Mouse (Mus musculus): ENCODE measurements around the gene Nsun2. TPM values are rescaled to one million over a fixed set of nuclear protein-coding genes. Genes with fewer than 3 reads are reported as not detected.

Gene Nsun2
- polyA plus RNA-seq, 1 experiment from 2014 or later = 78.5 TPM

DNA sequence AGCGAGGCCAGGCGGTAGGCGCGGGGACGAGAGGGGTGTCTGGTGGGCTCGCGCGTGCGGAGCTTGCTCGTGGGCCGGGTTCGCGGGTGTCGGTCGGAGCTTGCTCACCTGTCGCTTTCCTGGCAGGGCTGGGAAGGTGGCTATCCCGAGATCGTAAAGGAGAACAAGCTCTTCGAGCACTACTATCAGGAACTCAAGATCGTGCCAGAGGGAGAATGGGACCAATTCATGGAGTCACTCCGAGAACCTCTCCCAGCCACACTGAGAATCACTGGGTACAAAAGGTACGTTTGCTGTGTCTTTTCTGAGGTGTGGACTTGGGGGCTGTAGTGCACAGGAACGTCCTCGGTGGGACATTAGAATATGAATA is 78.6 kb downstream of the Nsun2 start:
- no peak for ATAC-seq (replicated peaks; ENCODE audit: insufficient number of reproducible peaks, low FRiP score, low TSS enrichment)
- 0% methylated on average over 23 of the region's 24 CpGs for WGBS (ENCODE audit: insufficient replicate concordance)
- Histone ChIP-seq H3K36me3 (ENCODE audit: control insufficient read depth, insufficient read depth, low read length) (peaks cover 14% of the 10 kb centered on the region), H3K9me3 (replicated peaks; ENCODE audit: control insufficient read depth, low read length) (no peaks in the 10 kb centered on the region), H3K4me1 (ENCODE audit: control insufficient read depth, insufficient read depth, low read length) (peaks cover 8% of the 10 kb centered on the region), H3K4me2 (peak overlapping the region; percentile 80), H3K27me3 (ENCODE audit: control insufficient read depth, insufficient read depth, low read length) (peaks cover 6% of the 10 kb centered on the region; the same call in 1 of the 2 replicates), H3K9ac (ENCODE audit: low read depth, low read length) (peak overlapping the region; percentile 91), H3K4me3 (ENCODE audit: low read depth, low read length) (peak overlapping the region; percentile 98), H3K27ac (ENCODE audit: low read depth, low read length) (peak overlapping the region; percentile 62; the same call in 1 of the 2 replicates)

GRCm38 (mm10) chr13:69616716-69617115 is 83.2 kb downstream of the Nsun2 start:
- H3K27ac ChIP-seq (ENCODE audit: low read depth, low read length) = no peak overlapping the region
- peaks cover 42% of the 10 kb centered on the region for H3K36me3 ChIP-seq (ENCODE audit: control insufficient read depth, insufficient read depth, low read length)
- no peak overlapping the region for H3K4me2 ChIP-seq
- no peaks in the 10 kb centered on the region for H3K27me3 ChIP-seq (ENCODE audit: control insufficient read depth, insufficient read depth, low read length)
- H3K9ac ChIP-seq (ENCODE audit: low read depth, low read length) = no peak overlapping the region
- H3K4me1 ChIP-seq (ENCODE audit: control insufficient read depth, insufficient read depth, low read length) = peaks cover 3% of the 10 kb centered on the region; the same call in 1 of the 2 replicates
- no peak for ATAC-seq (replicated peaks; ENCODE audit: insufficient number of reproducible peaks, low FRiP score, low TSS enrichment)
- H3K9me3 ChIP-seq (replicated peaks; ENCODE audit: control insufficient read depth, low read length) = no peaks in the 10 kb centered on the region
- H3K4me3 ChIP-seq (ENCODE audit: low read depth, low read length) = no peak overlapping the region
- WGBS (ENCODE audit: insufficient replicate concordance) = 69% methylated on average over 6 of the region's 6 CpGs

- Histone ChIP-seq H3K27me3 (ENCODE audit: control insufficient read depth, insufficient read depth, low read length) (no peaks in the 10 kb centered on the region), H3K27ac (ENCODE audit: low read depth, low read length) (no peak overlapping the region), H3K36me3 (ENCODE audit: control insufficient read depth, insufficient read depth, low read length) (peaks cover 53% of the 10 kb centered on the region), H3K4me1 (ENCODE audit: control insufficient read depth, insufficient read depth, low read length) (no peaks in the 10 kb centered on the region), H3K4me3 (ENCODE audit: low read depth, low read length) (no peak overlapping the region), H3K9me3 (replicated peaks; ENCODE audit: control insufficient read depth, low read length) (no peaks in the 10 kb centered on the region), H3K9ac (ENCODE audit: low read depth, low read length) (no peak overlapping the region), H3K4me2 (no peak overlapping the region)
- no peak for ATAC-seq (replicated peaks; ENCODE audit: insufficient number of reproducible peaks, low FRiP score, low TSS enrichment)
- 87% methylated on average over 5 of the region's 5 CpGs for WGBS (ENCODE audit: insufficient replicate concordance)
These were observed 90.3 kb downstream of the Nsun2 start for GRCm38 (mm10) chr13:69623843-69624242.

DNA sequence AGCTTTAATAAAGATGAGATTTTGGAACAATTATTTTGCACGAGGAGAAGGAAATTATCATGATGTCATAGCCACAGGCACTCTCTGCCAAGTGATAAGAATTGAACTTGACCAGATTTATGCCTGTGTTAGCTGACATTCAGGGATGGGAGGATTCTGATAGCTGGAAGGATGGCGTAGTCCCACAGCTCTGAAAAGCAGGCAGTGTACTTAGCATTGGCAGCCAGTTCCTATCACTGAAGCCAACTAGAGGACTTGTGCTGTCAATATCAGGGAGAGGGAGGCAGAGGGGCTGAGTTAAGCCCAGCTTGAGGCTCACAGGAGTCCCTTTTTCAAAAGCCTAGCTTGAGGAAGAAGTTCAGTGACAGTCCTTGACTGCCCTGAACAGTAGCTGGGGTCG is 91.0 kb downstream of the Nsun2 start:
- Histone ChIP-seq H3K4me1 (ENCODE audit: control insufficient read depth, insufficient read depth, low read length) (no peaks in the 10 kb centered on the region), H3K9ac (ENCODE audit: low read depth, low read length) (no peak overlapping the region), H3K4me2 (no peak overlapping the region), H3K4me3 (ENCODE audit: low read depth, low read length) (no peak overlapping the region), H3K9me3 (replicated peaks; ENCODE audit: control insufficient read depth, low read length) (no peaks in the 10 kb centered on the region), H3K27me3 (ENCODE audit: control insufficient read depth, insufficient read depth, low read length) (no peaks in the 10 kb centered on the region), H3K36me3 (ENCODE audit: control insufficient read depth, insufficient read depth, low read length) (peaks cover 54% of the 10 kb centered on the region), H3K27ac (ENCODE audit: low read depth, low read length) (no peak overlapping the region)
- WGBS (ENCODE audit: insufficient replicate concordance) = 81% methylated on average over 3 of the region's 3 CpGs
- no peak; the same call in 1 of the 2 replicates for ATAC-seq (replicated peaks; ENCODE audit: insufficient number of reproducible peaks, low FRiP score, low TSS enrichment)

DNA sequence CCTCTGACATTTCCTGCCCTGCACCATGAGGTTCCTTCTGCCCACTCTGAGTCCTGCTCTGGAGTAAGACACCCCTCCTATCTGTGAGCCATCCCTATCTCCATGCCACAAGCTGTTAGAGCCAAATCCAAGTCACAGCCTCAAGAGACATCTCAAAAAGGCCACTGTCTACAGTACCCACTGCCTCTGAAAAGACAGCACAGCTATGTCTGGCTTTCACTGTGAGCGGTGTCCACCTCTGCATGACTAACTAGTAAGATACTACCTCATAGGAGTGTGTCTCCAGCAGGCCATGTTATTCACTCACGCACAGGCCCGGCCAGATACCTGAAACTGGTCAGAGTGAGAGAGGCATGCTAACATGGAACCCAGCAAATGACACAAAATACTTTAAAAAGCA is 94.4 kb downstream of the Nsun2 start:
- H3K27ac ChIP-seq (ENCODE audit: low read depth, low read length) = no peak overlapping the region
- no peak overlapping the region for H3K4me2 ChIP-seq
- no peaks in the 10 kb centered on the region for H3K4me1 ChIP-seq (ENCODE audit: control insufficient read depth, insufficient read depth, low read length)
- no peak overlapping the region for H3K4me3 ChIP-seq (ENCODE audit: low read depth, low read length)
- no peak overlapping the region for H3K9ac ChIP-seq (ENCODE audit: low read depth, low read length)
- ATAC-seq (replicated peaks; ENCODE audit: insufficient number of reproducible peaks, low FRiP score, low TSS enrichment) = no peak
- H3K36me3 ChIP-seq (ENCODE audit: control insufficient read depth, insufficient read depth, low read length) = peaks cover 52% of the 10 kb centered on the region
- no peaks in the 10 kb centered on the region for H3K27me3 ChIP-seq (ENCODE audit: control insufficient read depth, insufficient read depth, low read length)
- H3K9me3 ChIP-seq (replicated peaks; ENCODE audit: control insufficient read depth, low read length) = no peaks in the 10 kb centered on the region
- WGBS (ENCODE audit: insufficient replicate concordance) = 96% methylated on average over 3 of the region's 3 CpGs

GRCm38 (mm10) chr13:69630576-69630975 is 97.0 kb downstream of the Nsun2 start:
- ATAC-seq (replicated peaks; ENCODE audit: insufficient number of reproducible peaks, low FRiP score, low TSS enrichment) = no peak
- Histone ChIP-seq H3K4me3 (ENCODE audit: low read depth, low read length) (no peak overlapping the region), H3K9me3 (replicated peaks; ENCODE audit: control insufficient read depth, low read length) (no peaks in the 10 kb centered on the region), H3K27me3 (ENCODE audit: control insufficient read depth, insufficient read depth, low read length) (no peaks in the 10 kb centered on the region), H3K4me1 (ENCODE audit: control insufficient read depth, insufficient read depth, low read length) (no peaks in the 10 kb centered on the region), H3K9ac (ENCODE audit: low read depth, low read length) (no peak overlapping the region), H3K27ac (ENCODE audit: low read depth, low read length) (no peak overlapping the region), H3K4me2 (no peak overlapping the region), H3K36me3 (ENCODE audit: control insufficient read depth, insufficient read depth, low read length) (peaks cover 60% of the 10 kb centered on the region)
- WGBS (ENCODE audit: insufficient replicate concordance) = 84% methylated on average over 8 of the region's 8 CpGs

GRCm38 (mm10) chr13:69631111-69631510 is 97.6 kb downstream of the Nsun2 start:
- ATAC-seq (replicated peaks; ENCODE audit: insufficient number of reproducible peaks, low FRiP score, low TSS enrichment) = no peak
- no peak overlapping the region for H3K27ac ChIP-seq (ENCODE audit: low read depth, low read length)
- H3K4me3 ChIP-seq (ENCODE audit: low read depth, low read length) = no peak overlapping the region
- no peak overlapping the region for H3K4me2 ChIP-seq
- no peaks in the 10 kb centered on the region for H3K27me3 ChIP-seq (ENCODE audit: control insufficient read depth, insufficient read depth, low read length)
- no peaks in the 10 kb centered on the region for H3K9me3 ChIP-seq (replicated peaks; ENCODE audit: control insufficient read depth, low read length)
- no peaks in the 10 kb centered on the region for H3K4me1 ChIP-seq (ENCODE audit: control insufficient read depth, insufficient read depth, low read length)
- WGBS (ENCODE audit: insufficient replicate concordance) = 87% methylated on average over 3 of the region's 3 CpGs
- H3K36me3 ChIP-seq (ENCODE audit: control insufficient read depth, insufficient read depth, low read length) = peaks cover 65% of the 10 kb centered on the region
- H3K9ac ChIP-seq (ENCODE audit: low read depth, low read length) = no peak overlapping the region

DNA sequence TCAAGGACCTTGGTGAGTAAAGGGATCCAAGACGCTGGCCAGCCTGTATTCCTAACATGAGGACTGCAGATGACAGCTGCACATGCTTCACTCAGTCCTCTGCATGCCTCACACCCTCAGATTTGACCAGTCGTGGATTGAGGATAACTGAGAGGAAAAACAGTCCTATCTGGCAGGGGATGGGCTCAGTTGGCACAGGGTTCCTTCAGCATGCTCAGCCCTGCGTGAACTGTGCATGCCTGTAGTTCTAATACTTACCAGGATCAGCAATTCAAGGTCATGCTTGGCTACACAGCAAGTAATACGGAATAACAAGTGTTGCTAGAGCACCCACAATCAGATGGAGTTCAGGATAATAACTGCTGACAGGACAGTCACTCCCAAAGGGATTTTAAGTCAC is 98.1 kb downstream of the Nsun2 start:
- Histone ChIP-seq H3K36me3 (ENCODE audit: control insufficient read depth, insufficient read depth, low read length) (peaks cover 63% of the 10 kb centered on the region), H3K4me3 (ENCODE audit: low read depth, low read length) (no peak overlapping the region), H3K9me3 (replicated peaks; ENCODE audit: control insufficient read depth, low read length) (no peaks in the 10 kb centered on the region), H3K4me2 (no peak overlapping the region), H3K4me1 (ENCODE audit: control insufficient read depth, insufficient read depth, low read length) (no peaks in the 10 kb centered on the region), H3K9ac (ENCODE audit: low read depth, low read length) (no peak overlapping the region), H3K27me3 (ENCODE audit: control insufficient read depth, insufficient read depth, low read length) (no peaks in the 10 kb centered on the region), H3K27ac (ENCODE audit: low read depth, low read length) (no peak overlapping the region)
- 80% methylated on average over 4 of the region's 4 CpGs for whole genome bisulfite sequencing (ENCODE audit: insufficient replicate concordance)
- no peak for ATAC-seq (replicated peaks; ENCODE audit: insufficient number of reproducible peaks, low FRiP score, low TSS enrichment)

DNA sequence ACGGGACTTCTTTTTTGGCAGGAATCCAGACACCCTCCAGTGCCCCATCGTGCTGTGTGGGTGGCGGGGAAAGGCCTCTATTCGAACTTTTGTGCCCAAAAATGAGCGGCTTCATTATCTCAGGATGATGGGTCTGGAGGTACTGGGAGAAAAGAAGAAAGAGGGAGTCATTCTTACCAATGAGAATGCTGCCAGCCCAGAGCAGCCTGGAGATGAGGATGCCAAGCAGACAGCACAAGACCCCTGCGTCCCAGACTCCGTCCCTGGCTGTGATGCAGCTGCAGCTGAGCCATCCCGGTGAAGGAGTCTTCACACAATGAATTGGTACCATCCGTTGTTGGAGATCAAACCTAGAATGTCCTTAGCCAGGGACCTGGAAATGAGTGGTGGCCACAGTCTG is 100.0 kb downstream of the Nsun2 start:
- WGBS (ENCODE audit: insufficient replicate concordance) = 94% methylated on average over 9 of the region's 9 CpGs

More for the DNA sequence above, 100.0 kb downstream of the Nsun2 start:
- Histone ChIP-seq H3K36me3 (ENCODE audit: control insufficient read depth, insufficient read depth, low read length) (peaks cover 49% of the 10 kb centered on the region), H3K27me3 (ENCODE audit: control insufficient read depth, insufficient read depth, low read length) (no peaks in the 10 kb centered on the region), H3K9ac (ENCODE audit: low read depth, low read length) (no peak overlapping the region), H3K27ac (ENCODE audit: low read depth, low read length) (no peak overlapping the region), H3K4me2 (no peak overlapping the region), H3K4me3 (ENCODE audit: low read depth, low read length) (no peak overlapping the region), H3K4me1 (ENCODE audit: control insufficient read depth, insufficient read depth, low read length) (no peaks in the 10 kb centered on the region), H3K9me3 (replicated peaks; ENCODE audit: control insufficient read depth, low read length) (no peaks in the 10 kb centered on the region)
- ATAC-seq (replicated peaks; ENCODE audit: insufficient number of reproducible peaks, low FRiP score, low TSS enrichment) = no peak
